Mouse (Mus musculus) layer of hippocampus, postnatal 10 days (tissue): ENCODE data around the gene Sept7. TPM values are rescaled to one million over a fixed set of nuclear protein-coding genes. Genes with fewer than 3 reads are reported as not detected.

Source experiments
- DNase-seq, 2 experiments: peaks; one replicate each; pipeline ENCODE4 v3.0.0; 2021; ENCODE audit warnings: low spot score in 2 of 2
- total RNA-seq, 2 experiments: library from RNA; stranded (reverse); gene quantifications; 2 replicates each; pipeline ENCODE4 v1.2.3; 2021

The Sept7 gene
- total RNA-seq, 2 experiments from 2014 or later, result 268 to 271 TPM

- DNase-seq, result no peak
These were observed 105.3 kb downstream of the Sept7 start for GRCm38 (mm10) chr9:25357589-25357988.

- no peak for DNase-seq
These were observed 105.8 kb downstream of the Sept7 start for GRCm38 (mm10) chr9:25358018-25358417.

Other genes starting within 250 kb of the Sept7 start
- not detected for gene Gm10181, start 163.0 kb upstream of the Sept7 start, total RNA-seq
- 10 to 100 TPM; 44.6 to 46.9 TPM for gene Herpud2, start 100.6 kb upstream of the Sept7 start, total RNA-seq
- gene Eepd1, start 229.1 kb downstream of the Sept7 start, total RNA-seq, result 10 to 100 TPM; 13.2 to 15.0 TPM